ENCODE assay signal across 8 mouse cellular contexts in the genomic region with DNA sequence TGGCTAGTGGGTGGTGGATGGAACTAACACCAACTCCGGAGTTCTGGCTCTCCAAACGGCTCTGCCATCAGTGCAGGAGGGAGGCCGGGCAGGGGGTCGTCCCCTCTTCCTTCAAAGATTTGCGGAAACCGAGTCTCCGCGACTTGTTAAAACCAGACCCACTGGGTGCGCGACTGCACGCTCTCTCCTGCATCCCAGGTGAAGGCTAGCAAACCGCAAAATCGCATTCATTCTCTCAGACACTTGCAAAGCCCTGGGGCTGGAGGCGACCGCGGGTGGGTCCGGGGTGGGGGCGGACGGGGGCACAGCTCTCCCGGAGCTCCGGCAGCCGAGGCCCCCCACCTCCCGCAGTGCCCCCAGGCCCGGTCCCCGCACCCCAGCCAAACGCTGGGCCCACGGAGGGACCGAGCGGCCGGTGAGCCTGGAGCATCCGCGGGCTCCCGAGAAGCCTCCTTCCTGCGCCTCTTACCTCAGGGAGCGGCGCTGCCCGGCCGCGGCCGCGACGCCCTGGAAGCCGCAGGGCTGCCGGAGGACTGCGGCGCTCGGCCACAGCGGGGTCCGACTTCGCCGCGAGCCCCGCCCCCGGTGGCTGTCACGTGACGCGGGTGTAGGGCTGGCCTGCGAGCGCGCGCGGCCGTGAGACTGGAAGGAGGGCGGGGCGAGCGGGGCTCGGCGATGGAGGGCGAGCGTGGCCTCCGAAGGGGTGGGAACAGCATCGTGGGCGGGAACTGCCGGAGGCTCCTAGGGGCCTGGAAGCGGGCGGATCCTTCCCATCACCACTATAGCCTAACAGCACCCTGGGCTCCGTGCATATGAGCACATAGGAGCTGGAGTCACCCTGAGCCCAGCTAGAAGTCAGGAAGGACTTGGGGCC. TPM values are rescaled to one million over a fixed set of nuclear protein-coding genes. Genes with fewer than 3 reads are reported as not detected.
DNase-seq lines count a peak whose midpoint lies in the region; ATAC-seq and TF ChIP-seq lines count a peak whose summit lies in the region.

A gene (minus strand): TSS at position 584 of the 874 bp plus-strand sequence.

- under 1% methylated on average over 64 of the region's 77 CpGs for WGBS in hindbrain, embryonic 13.5 days

- CTCF ChIA-PET in Patski (lab: Charles Lee): no interaction called here

- H3K36me3 ChIP-seq in hindbrain, embryonic 13.5 days: no peaks in the 10 kb centered on the region

- DNase-seq in Patski (ENCODE audit: low read depth, low spot score): no peak
- peak; percentile 97 to 98 for DNase-seq in cerebellum, postnatal 10 days
- DNase-seq in frontal cortex, postnatal 14 days (ENCODE audit: low spot score in 2 of 2): peak; percentile 70 to 85
- DNase-seq in left cerebral cortex, adult 11 months (ENCODE audit: low spot score): peak; percentile 80
- DNase-seq in lung, postnatal 4 days: peak; percentile 95 to 97
- peak; percentile 82 for DNase-seq in retina, postnatal 7 days (ENCODE audit: low read depth, low spot score)
- peak; percentile 81 for DNase-seq in urinary bladder, adult 2 months (ENCODE audit: low spot score)

- peak within 1 kb of the TSS; percentile 94 for H3K4me3 ChIP-seq in hindbrain, embryonic 13.5 days

- peak within 1 kb of the TSS; percentile 73 for H3K4me2 ChIP-seq in hindbrain, embryonic 13.5 days

- H3K27me3 ChIP-seq in Patski: no peaks in the 10 kb centered on the region
- no peaks in the 10 kb centered on the region for H3K27me3 ChIP-seq in hindbrain, embryonic 13.5 days

- no peak for TF ChIP-seq CTCF in Patski (IDR thresholded peaks at IDR 0.05)

- ATAC-seq in Patski: peak; percentile 90
- ATAC-seq in hindbrain, embryonic 13.5 days (ENCODE audit: low FRiP score): peak; percentile 88

- H3K4me1 ChIP-seq in hindbrain, embryonic 13.5 days (replicated peaks): peaks cover 15% of the 10 kb centered on the region

- in situ Hi-C loops in Patski (cut with MboI; ENCODE audit: low pct_unique_long_range_greater_than_20kb): no loop called here

- H3K27ac ChIP-seq in hindbrain, embryonic 13.5 days: peak within 1 kb of the TSS; percentile 88

- peak within 1 kb of the TSS; percentile 97 for H3K9ac ChIP-seq in hindbrain, embryonic 13.5 days

- H3K9me3 ChIP-seq in hindbrain, embryonic 13.5 days: no peaks in the 10 kb centered on the region

- POLR2A ChIA-PET in Patski (lab: Charles Lee): no interaction called here

RNA-seq across cellular contexts. Expression of the gene that starts here (rescaled TPM):
- 7.6 TPM for polyA plus RNA-seq in Patski (2021)
- polyA plus RNA-seq in hindbrain, embryonic 13.5 days (2015; fragmentation: Nextera tagmentation; extraction: Ambion mirVana): 13.6 and 15.9 TPM in 2 replicates
- polyA plus RNA-seq in urinary bladder, adult 2 months (2012; rRNA removed): 10.4 and 11.1 TPM in 2 replicates
